Mouse (Mus musculus): Measurements from ENCODE around the gene Gm21256. TPM values are rescaled to one million over a fixed set of nuclear protein-coding genes. Genes with fewer than 3 reads are reported as not detected.
"Not testable (repeated sequence)": the region's sequence is repeated elsewhere in the genome, so short reads cannot be mapped to it uniquely, and the experiment has no call there.

Gm21256 gene
- not detected for total RNA-seq (2021)
- long read RNA-seq, experiment 1: 0 reads
- long read RNA-seq, experiment 2: 0 reads

DNA sequence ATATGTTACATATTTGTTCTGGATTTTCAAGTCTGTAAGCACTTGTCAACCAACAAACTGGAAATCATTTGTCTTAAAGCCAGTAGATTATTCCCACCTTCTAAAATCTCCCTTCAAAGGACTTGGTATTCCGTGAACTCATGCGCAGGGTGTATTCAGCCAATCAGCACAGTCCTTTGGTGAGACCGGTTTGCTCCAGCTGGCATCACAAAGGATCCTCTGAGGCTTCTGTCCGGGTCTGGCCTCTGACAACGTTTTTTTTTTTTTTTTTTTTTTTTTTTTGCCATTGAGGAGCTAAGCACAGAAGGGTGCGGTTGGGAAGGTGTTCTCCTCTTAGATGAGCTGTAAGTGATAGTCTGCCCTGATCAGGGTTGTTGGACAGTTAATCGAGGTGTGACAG is at the start of gene Gm21256:
Gm21256 (plus strand) TSS at position 301 of the 400 bp plus-strand sequence.
- DNase-seq: not testable (repeated sequence)

Other genes with a start within 250 kb of the Gm21256 start
- not detected for gene Gm21170, start 240.1 kb downstream of the Gm21256 start, total RNA-seq (2021)

Measured in adrenal gland, postnatal 10 days (tissue).